Mouse (Mus musculus) neural tube, embryonic 11.5 days (tissue): ENCODE results near the gene Pip5k1c. TPM values are rescaled to one million over a fixed set of nuclear protein-coding genes. Genes with fewer than 3 reads are reported as not detected.
A peak's percentile ranks its signal among the peaks of the same experiment; 100 is the strongest.

ENCODE experiments used
- ATAC-seq: fragments of 200-750 bp; cut with Nextera tagmentation; 2 replicates; pipeline ENCODE4 v1.8.0; 2017; ENCODE audit warnings: moderate number of reproducible peaks, mild to moderate bottlenecking, moderate TSS enrichment, moderate library complexity; ENCODE audit not compliant: insufficient read depth, low FRiP score, low TSS enrichment
- DNase-seq: peaks from one replicate; pipeline ENCODE4 v3.0.0-alpha.2; 2015; ENCODE audit warnings: low spot score
- H3K27ac ChIP-seq: fragments of 300-500 bp; sonication (generic); 2 replicates; pipeline ENCODE4 v1.5.1; 2014; ENCODE audit warnings: low read depth, mild to moderate bottlenecking, low read length
- H3K27me3 ChIP-seq: fragments of 300-500 bp; sonication (generic); 2 replicates; pipeline ENCODE4 v1.6.1; 2014; ENCODE audit warnings: mild to moderate bottlenecking, low read length, mixed read lengths; ENCODE audit not compliant: control insufficient read depth, insufficient read depth
- H3K36me3 ChIP-seq: fragments of 300-500 bp; sonication (generic); 2 replicates; pipeline ENCODE4 v1.6.1; 2014; ENCODE audit warnings: mild to moderate bottlenecking, low read length, moderate library complexity, mixed read lengths; ENCODE audit not compliant: control insufficient read depth, insufficient read depth
- H3K4me1 ChIP-seq: fragments of 300-500 bp; sonication (generic); 2 replicates; pipeline ENCODE4 v1.6.1; 2014; ENCODE audit warnings: low read length, mixed read lengths; ENCODE audit not compliant: control insufficient read depth, insufficient read depth
- H3K4me2 ChIP-seq: fragments of 300-500 bp; sonication (generic); 2 replicates; pipeline ENCODE4 v1.6.1; 2014; ENCODE audit warnings: low read depth, mild to moderate bottlenecking, moderate library complexity
- H3K4me3 ChIP-seq: fragments of 300-500 bp; sonication (generic); 2 replicates; pipeline ENCODE4 v1.5.1; 2014; ENCODE audit warnings: low read depth, low read length
- H3K9ac ChIP-seq: fragments of 300-500 bp; sonication (generic); 2 replicates; pipeline ENCODE4 v1.6.1; 2014; ENCODE audit warnings: mild to moderate bottlenecking, low read length
- H3K9me3 ChIP-seq: fragments of 300-500 bp; sonication (generic); 2 replicates; pipeline ENCODE4 v1.6.1; 2016; ENCODE audit warnings: low read length; ENCODE audit not compliant: control insufficient read depth
- WGBS: fragments of 180-500 bp; shearing (Covaris S2); extraction: QIAGEN DNeasy Blood & Tissue Kit; methylation state at CpG from one replicate; pipeline ENCODE4 v1.1.7; 2014; 5-methylcytosine and 5-hydroxymethylcytosine counted together
- polyA plus RNA-seq: library from polyadenylated mRNA; unstranded; fragments of >200 nt; fragmentation: Nextera tagmentation; extraction: Ambion mirVana; gene quantifications from 2 replicates; pipeline ENCODE4 v1.2.1, GENCODE M21; 2014

Pip5k1c gene
- polyA plus RNA-seq, 1 experiment from 2014 or later: 64.6 TPM

- Histone ChIP-seq H3K4me2 (peak overlapping the region; percentile 56), H3K27me3 (peaks cover 44% of the 10 kb centered on the region), H3K27ac (no peak overlapping the region), H3K9me3 (no peaks in the 10 kb centered on the region), H3K9ac (peak overlapping the region; percentile 41), H3K4me1 (peaks cover 6% of the 10 kb centered on the region; the same call in 1 of the 2 replicates), H3K4me3 (peak overlapping the region; percentile 31), H3K36me3 (no peaks in the 10 kb centered on the region)
- WGBS: 3% methylated on average over 62 of the region's 62 CpGs
- ATAC-seq (no peak), DNase-seq (peak; percentile 43)
Observed at GRCm38 (mm10) chr10:81257158-81258039, 35.4 kb upstream of the Pip5k1c start.

- DNase-seq (no peak), ATAC-seq (no peak)
- Histone ChIP-seq H3K36me3 (peaks cover 3% of the 10 kb centered on the region), H3K27me3 (peaks cover 31% of the 10 kb centered on the region), H3K4me2 (no peak overlapping the region), H3K4me3 (no peak overlapping the region), H3K27ac (no peak overlapping the region), H3K9ac (no peak overlapping the region), H3K9me3 (no peaks in the 10 kb centered on the region), H3K4me1 (peaks cover 6% of the 10 kb centered on the region; the same call in 1 of the 2 replicates)
- 39% methylated on average over 21 of the region's 21 CpGs for WGBS
Observed at GRCm38 (mm10) chr10:81259225-81259884, 33.4 kb upstream of the Pip5k1c start.

GRCm38 (mm10) chr10:81261025-81261424 lies 31.7 kb upstream of the Pip5k1c start:
- no peak overlapping the region for H3K4me2 ChIP-seq
- 91% methylated on average over 4 of the region's 4 CpGs for WGBS
- no peak overlapping the region for H3K4me3 ChIP-seq
- no peak overlapping the region for H3K27ac ChIP-seq
- H3K27me3 ChIP-seq: peaks cover 31% of the 10 kb centered on the region
- no peak overlapping the region for H3K9ac ChIP-seq
- ATAC-seq: no peak
- H3K4me1 ChIP-seq: peaks cover 9% of the 10 kb centered on the region
- peaks cover 6% of the 10 kb centered on the region for H3K36me3 ChIP-seq
- DNase-seq: no peak
- H3K9me3 ChIP-seq: no peaks in the 10 kb centered on the region

GRCm38 (mm10) chr10:81265540-81265939 lies 27.2 kb upstream of the Pip5k1c start:
- Histone ChIP-seq H3K9me3 (no peaks in the 10 kb centered on the region), H3K27me3 (no peaks in the 10 kb centered on the region), H3K27ac (no peak overlapping the region), H3K4me3 (peak overlapping the region; percentile 65), H3K36me3 (peaks cover 6% of the 10 kb centered on the region), H3K9ac (peak overlapping the region; percentile 14; the same call in 1 of the 2 replicates), H3K4me1 (peaks cover 8% of the 10 kb centered on the region), H3K4me2 (peak overlapping the region; percentile 72)
- DNase-seq: no peak
- 92% methylated on average over 8 of the region's 8 CpGs for WGBS
- ATAC-seq: no peak

GRCm38 (mm10) chr10:81266211-81267105 lies 26.3 kb upstream of the Pip5k1c start, which contains the start of the genes Mrpl54 and Apba3:
Mrpl54 (minus strand) TSS chr10:81266934.
Apba3 (plus strand) TSS chr10:81266960.
- Histone ChIP-seq H3K9ac (peak within 1 kb of the TSS; percentile 84), H3K4me3 (peak within 1 kb of the TSS; percentile 65), H3K36me3 (peaks cover 13% of the 10 kb centered on the region), H3K27me3 (no peaks in the 10 kb centered on the region), H3K4me2 (peak within 1 kb of the TSS; percentile 72), H3K9me3 (no peaks in the 10 kb centered on the region), H3K4me1 (peaks cover 8% of the 10 kb centered on the region), H3K27ac (peak within 1 kb of the TSS; percentile 65; the same call in 1 of the 2 replicates)
- WGBS: 1% methylated on average over 48 of the region's 48 CpGs
- peak; percentile 98 for DNase-seq
- peak; percentile 91 for ATAC-seq

GRCm38 (mm10) chr10:81268056-81268455 lies 24.7 kb upstream of the Pip5k1c start:
- Histone ChIP-seq H3K27me3 (no peaks in the 10 kb centered on the region), H3K9me3 (no peaks in the 10 kb centered on the region), H3K9ac (peak overlapping the region; percentile 63), H3K36me3 (peaks cover 18% of the 10 kb centered on the region), H3K4me3 (peak overlapping the region; percentile 39), H3K27ac (no peak overlapping the region), H3K4me2 (peak overlapping the region; percentile 60), H3K4me1 (peaks cover 8% of the 10 kb centered on the region)
- ATAC-seq: peak; percentile 45; the same call in 1 of the 2 replicates
- WGBS: 4% methylated on average over 23 of the region's 23 CpGs
- DNase-seq: peak; percentile 82

- H3K36me3 ChIP-seq: peaks cover 18% of the 10 kb centered on the region
- H3K27ac ChIP-seq: no peak overlapping the region
- ATAC-seq (no peak), DNase-seq (no peak)
- peaks cover 8% of the 10 kb centered on the region for H3K4me1 ChIP-seq
- peak overlapping the region; percentile 39 for H3K4me3 ChIP-seq
- no peaks in the 10 kb centered on the region for H3K27me3 ChIP-seq
- no peaks in the 10 kb centered on the region for H3K9me3 ChIP-seq
- peak overlapping the region; percentile 63 for H3K9ac ChIP-seq
- peak overlapping the region; percentile 60 for H3K4me2 ChIP-seq
- WGBS: 83% methylated on average over 16 of the region's 16 CpGs
Observed at GRCm38 (mm10) chr10:81268643-81269412, 23.9 kb upstream of the Pip5k1c start.
